Mouse (Mus musculus) retina, embryonic 14.5 days (tissue): ENCODE measurements at regions not wholly inside any gene's neighbourhood (a gene's known extent, or its start where the extent isn't known, plus 50 kb on each side); places are given as distances from the start of the nearest gene placed in this dataset.
"Not testable (repeated sequence)": the region's sequence is repeated elsewhere in the genome, so short reads cannot be mapped to it uniquely, and the experiment has no call there.

ENCODE experiments used
- DNase-seq: peaks from one replicate; pipeline ENCODE4 v3.0.0-alpha.2; 2015; ENCODE audit warnings: low spot score

DNA sequence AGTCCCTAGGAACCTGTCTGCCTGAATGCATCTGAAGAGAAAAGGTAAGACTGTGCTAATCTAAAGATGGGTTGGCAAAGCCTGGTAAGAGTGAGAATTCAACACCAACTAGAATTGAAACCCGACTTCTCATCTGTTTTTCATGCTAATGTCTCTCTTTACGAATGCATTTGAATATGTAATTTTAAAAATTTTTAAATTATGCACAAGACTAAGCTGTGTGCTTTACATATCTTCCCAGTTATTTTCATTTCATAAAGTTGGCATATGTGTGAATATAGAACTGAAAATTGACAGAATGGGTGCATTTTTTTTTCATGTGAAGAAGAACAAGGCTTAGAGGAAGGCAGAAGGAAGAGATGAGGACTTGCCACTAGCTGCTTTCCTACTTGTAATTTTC, 267.2 kb upstream of the Ube2e3 start:
- DNase-seq: no peak

GRCm38 (mm10) chr2:78598039-78598438, 269.9 kb upstream of the Ube2e3 start:
- DNase-seq: no peak

- no peak for DNase-seq
These were observed 271.7 kb upstream of the Ube2e3 start for GRCm38 (mm10) chr2:78596251-78596650.

DNA sequence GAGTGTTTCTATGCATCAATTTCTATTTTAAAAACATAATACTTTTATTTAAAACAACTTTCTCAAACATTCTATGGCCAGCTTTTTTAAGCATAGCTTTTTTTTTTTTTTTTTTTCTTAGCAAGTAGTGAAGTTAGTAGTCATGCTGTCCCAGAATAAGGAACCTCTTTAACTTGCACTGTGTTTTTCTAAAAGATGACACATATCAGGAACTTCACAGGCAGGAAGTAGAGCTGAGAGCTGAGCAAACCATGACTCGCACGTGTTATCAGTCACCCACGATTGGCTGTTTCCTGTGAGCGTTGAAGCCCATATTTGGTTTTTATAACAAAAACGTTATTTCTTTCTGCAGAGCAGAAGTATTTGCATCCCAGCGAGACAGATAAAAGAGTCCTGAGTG, 287.9 kb upstream of the Ube2e3 start:
- DNase-seq: no peak

DNA sequence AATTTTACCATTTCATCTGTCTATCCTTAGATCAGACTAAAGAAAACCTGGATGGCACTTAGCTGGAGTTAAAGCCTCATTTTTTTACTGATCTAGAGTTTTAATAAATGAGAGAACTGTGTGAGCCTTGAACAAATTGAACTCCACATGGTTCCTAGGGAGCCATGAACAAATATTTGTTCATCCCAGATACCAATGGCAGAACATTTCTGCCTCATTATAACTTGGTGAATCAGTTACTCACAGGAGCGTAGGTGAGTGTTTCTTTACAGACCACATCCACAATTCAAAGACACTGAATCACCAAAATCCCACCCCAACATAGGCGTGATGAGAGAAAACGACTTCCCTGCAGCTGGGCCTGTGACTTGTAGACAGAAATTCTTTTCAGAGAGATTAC, 295.4 kb upstream of the Ube2e3 start:
- no peak for DNase-seq

- DNase-seq: peak; percentile 8
These were observed 309.8 kb upstream of the Ube2e3 start for GRCm38 (mm10) chr2:78558128-78558527.

DNA sequence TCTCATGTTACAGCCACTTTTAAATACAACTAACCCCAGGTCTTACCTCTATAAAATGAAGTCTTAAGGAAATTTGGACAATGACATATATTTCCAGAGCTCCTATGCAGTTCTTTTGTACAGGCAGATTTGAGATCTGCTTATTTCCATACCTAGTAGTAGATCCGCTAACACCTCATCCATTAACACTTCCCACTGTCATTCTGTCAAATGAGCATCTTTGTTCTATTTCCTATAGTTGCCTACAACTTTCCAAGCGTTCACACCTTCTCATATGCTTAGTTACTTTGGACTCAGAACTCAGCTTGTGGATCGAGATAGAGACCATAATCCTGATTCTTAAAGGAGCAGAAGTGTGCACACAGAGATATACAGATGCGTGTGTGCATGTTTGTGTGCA, 316.8 kb upstream of the Ube2e3 start:
- no peak for DNase-seq

- no peak for DNase-seq
These were observed 319.0 kb upstream of the Ube2e3 start for GRCm38 (mm10) chr2:78548683-78549467.

GRCm38 (mm10) chr2:78547286-78547685, 320.6 kb upstream of the Ube2e3 start:
- no peak for DNase-seq

DNA sequence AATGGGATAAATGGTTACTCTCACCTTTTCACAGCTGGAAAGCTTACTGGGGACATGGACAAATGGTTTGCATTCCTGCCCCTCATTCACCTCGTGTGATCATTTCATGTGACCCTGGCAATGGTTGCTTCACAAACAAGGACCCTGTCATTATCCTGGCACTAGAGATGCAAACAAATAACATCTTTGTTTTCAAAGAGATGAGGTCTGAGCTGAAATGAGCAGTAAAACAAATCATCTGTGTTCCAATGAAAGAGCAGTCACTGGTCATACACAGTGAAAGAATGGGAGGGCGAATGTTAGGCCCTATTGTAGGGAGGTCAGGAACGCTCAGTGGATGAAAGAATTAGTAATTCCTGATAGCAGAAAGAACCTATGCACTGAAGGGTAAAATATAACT, 327.5 kb upstream of the Ube2e3 start:
- DNase-seq: no peak

- DNase-seq: no peak
These were observed 328.2 kb upstream of the Ube2e3 start for GRCm38 (mm10) chr2:78539592-78540300.

DNA sequence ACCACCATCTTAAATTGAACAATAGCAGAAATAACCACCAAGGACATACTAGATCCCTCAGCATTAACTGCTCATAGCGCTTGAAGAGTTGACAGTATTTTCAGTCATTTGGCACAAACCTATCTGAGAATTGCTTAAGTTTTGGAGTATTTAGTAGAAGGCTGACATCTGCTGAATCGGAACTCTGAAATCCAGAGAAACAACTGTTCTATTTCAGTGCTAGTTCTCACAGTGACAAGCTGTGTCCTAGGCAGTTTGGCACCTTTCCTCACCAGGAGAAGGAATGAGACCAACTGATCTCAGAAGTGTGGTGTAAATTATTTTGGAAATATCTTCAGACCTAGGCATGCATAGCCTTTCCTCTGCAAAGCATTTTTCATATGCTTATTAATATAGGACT, 330.4 kb upstream of the Ube2e3 start:
- no peak for DNase-seq

DNA sequence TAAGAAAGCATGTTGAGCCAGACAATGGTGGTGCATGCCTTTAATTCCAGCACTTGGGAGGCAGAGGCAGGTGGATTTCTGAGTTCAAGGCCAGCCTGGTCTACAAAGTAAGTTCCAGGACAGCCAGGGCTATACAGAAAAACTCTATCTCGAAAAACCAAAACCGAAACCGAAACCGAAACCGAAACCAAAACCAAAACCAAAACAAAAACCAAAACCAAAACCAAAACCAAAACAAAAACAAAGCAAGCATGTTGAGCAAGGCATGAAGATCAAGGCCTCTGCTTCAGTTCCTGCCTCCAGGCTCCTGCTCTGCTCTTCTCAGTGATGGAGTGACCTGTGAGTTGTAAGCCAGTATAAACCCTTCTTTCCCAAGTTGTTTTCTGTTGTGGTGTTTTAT, 334.0 kb upstream of the Ube2e3 start:
- not testable (repeated sequence) for DNase-seq

DNA sequence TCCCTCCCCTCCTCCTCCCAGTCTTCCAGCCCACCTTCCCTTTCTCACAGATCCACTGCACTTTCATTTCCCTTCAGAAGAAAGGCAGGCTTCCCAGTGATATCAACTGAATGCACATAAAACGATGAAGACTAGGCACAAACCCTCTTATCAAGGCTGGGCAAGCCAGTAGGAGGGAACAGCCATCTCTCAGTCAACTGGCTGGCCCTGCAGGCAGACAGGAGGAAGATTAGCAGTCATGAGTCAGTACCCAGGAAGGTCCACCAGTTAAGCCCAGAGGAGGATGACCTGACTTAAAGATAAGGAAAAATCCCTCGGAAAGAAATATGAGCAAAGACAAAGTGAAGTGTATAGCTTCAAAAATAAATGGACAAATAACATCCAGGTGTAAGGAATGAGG, 337.4 kb upstream of the Ube2e3 start:
- DNase-seq: no peak

- DNase-seq: no peak
These were observed 347.5 kb upstream of the Ube2e3 start for GRCm38 (mm10) chr2:78520258-78521023.

GRCm38 (mm10) chr2:78493115-78493514, 374.8 kb upstream of the Ube2e3 start:
- no peak for DNase-seq

- DNase-seq: no peak
These were observed 387.9 kb upstream of the Ube2e3 start for GRCm38 (mm10) chr2:78480036-78480435.

GRCm38 (mm10) chr2:78459444-78459843, 408.5 kb upstream of the Ube2e3 start:
- DNase-seq: no peak

- DNase-seq: no peak
These were observed 414.5 kb upstream of the Ube2e3 start for GRCm38 (mm10) chr2:78453411-78453810.

DNA sequence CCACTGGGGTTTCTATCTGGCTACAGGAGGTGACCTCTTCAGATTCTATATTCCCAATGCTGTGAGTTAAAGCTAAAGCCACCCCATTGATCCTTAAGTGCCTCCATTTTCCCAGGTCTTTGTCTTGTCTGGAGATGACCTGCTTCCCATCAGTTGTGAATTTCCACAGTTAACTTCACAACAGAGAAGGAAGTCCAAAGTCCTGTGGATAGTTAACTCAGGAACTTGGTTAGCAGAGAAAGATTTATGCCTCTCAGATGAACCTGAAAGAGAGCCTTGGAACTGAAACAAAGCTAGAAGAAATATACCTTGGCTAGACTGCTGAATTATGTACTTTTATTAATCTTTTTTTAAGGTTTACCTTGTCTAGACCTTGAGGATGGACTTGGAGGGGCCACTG, 431.1 kb upstream of the Ube2e3 start:
- no peak for DNase-seq

GRCm38 (mm10) chr2:78435071-78435470, 432.9 kb upstream of the Ube2e3 start:
- no peak for DNase-seq

DNA sequence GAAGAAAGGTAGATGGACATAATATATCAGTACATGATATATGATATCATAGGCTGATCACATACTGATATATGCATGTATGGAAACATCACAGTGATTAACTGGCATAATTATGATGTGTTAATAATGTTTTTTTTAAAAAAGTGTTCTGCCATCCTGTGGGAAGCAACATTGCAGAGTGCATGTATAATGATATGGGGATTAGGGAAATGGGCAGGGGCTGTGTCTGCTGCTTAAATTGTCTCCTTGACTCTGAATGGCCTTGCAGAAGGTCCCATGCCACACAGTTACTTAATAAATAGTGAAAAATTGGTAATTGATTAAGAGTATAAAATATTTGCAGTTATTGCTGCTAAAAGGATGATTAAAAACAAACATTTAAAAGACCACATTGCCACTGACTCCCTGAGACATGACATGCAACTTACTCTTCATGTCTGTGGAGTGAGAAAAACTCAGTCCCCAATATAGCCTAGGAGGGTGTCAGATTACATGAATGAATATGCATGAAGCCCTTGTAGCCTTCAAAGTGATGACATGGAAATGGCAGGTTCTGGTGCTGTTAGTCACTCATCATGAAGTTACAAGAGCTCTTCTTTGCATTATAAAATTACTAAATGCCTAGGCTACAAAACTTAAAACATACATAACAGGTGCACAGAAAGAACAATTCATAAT, 440.1 kb upstream of the Ube2e3 start:
- DNase-seq: no peak
